Mouse (Mus musculus) lung, adult 18-20 months (tissue): Measurements from ENCODE around the gene Cops7b.
"Not testable (repeated sequence)": the region's sequence is repeated elsewhere in the genome, so short reads cannot be mapped to it uniquely, and the experiment has no call there.

Experiments
- DNase-seq, 2 experiments: peaks; one replicate each; pipeline ENCODE4 v3.0.0; 2022; ENCODE audit warnings: mixed read lengths in 2 of 2

Gene Cops7b

GRCm38 (mm10) chr1:86582451-86583096 is at the start of gene Cops7b, which contains the start of gene Pde6d:
Gene Cops7b, plus strand, starts transcription at chr1:86582904.
Gene Pde6d, minus strand, starts transcription at chr1:86582629.
- DNase-seq = peak; percentile 97 to 98

GRCm38 (mm10) chr1:86533411-86534130 is 49.1 kb upstream of the Cops7b start:
- DNase-seq = peak; percentile 46 to 65

GRCm38 (mm10) chr1:86538383-86538782 is 44.3 kb upstream of the Cops7b start:
- no peak for DNase-seq

GRCm38 (mm10) chr1:86539583-86539982 is 43.1 kb upstream of the Cops7b start:
- DNase-seq = not testable (repeated sequence)

- no peak for DNase-seq
These were observed 40.1 kb upstream of the Cops7b start for GRCm38 (mm10) chr1:86542584-86542983.

GRCm38 (mm10) chr1:86546797-86547196 is 35.9 kb upstream of the Cops7b start:
- DNase-seq = no peak

GRCm38 (mm10) chr1:86551299-86551698 is 31.4 kb upstream of the Cops7b start:
- DNase-seq = no peak

- no peak for DNase-seq
These were observed 30.8 kb upstream of the Cops7b start for GRCm38 (mm10) chr1:86551877-86552276.

- no peak for DNase-seq
These were observed 27.0 kb upstream of the Cops7b start for GRCm38 (mm10) chr1:86555665-86556064.

GRCm38 (mm10) chr1:86557872-86558271 is 24.8 kb upstream of the Cops7b start:
- peak in 1 of 2 experiments; percentile 12 for DNase-seq

- no peak for DNase-seq
These were observed 23.5 kb upstream of the Cops7b start for GRCm38 (mm10) chr1:86559232-86559631.

- DNase-seq = no peak
These were observed 20.0 kb upstream of the Cops7b start for GRCm38 (mm10) chr1:86562663-86563062.

GRCm38 (mm10) chr1:86568409-86568808 is 14.3 kb upstream of the Cops7b start:
- no peak for DNase-seq

GRCm38 (mm10) chr1:86569292-86569860 is 13.3 kb upstream of the Cops7b start:
- DNase-seq = no peak

GRCm38 (mm10) chr1:86571381-86571780 is 11.3 kb upstream of the Cops7b start:
- no peak for DNase-seq

- DNase-seq = no peak
These were observed 10.8 kb upstream of the Cops7b start for GRCm38 (mm10) chr1:86571941-86572340.

GRCm38 (mm10) chr1:86580426-86580825 is 2.3 kb upstream of the Cops7b start:
- DNase-seq = no peak

GRCm38 (mm10) chr1:86581692-86582450 is 833 bp upstream of the Cops7b start:
- peak; percentile 5 to 7 for DNase-seq

GRCm38 (mm10) chr1:86583709-86584108 is 1.0 kb downstream of the Cops7b start:
- DNase-seq = no peak

GRCm38 (mm10) chr1:86586992-86587391 is 4.3 kb downstream of the Cops7b start:
- peak; percentile 73 to 77 for DNase-seq

- DNase-seq = no peak
These were observed 11.8 kb downstream of the Cops7b start for GRCm38 (mm10) chr1:86594539-86594938.

- peak; percentile 79 to 85 for DNase-seq
These were observed 12.6 kb downstream of the Cops7b start for GRCm38 (mm10) chr1:86595315-86595714.

- no peak for DNase-seq
These were observed 13.8 kb downstream of the Cops7b start for GRCm38 (mm10) chr1:86596512-86596911.
